Mouse (Mus musculus): ENCODE measurements around the gene Tmem62.
"Not testable (repeated sequence)": the region's sequence is repeated elsewhere in the genome, so short reads cannot be mapped to it uniquely, and the experiment has no call there.

Tmem62 gene

GRCm38 (mm10) chr2:120976990-120977925 is at the start of gene Tmem62:
Gene Tmem62, plus strand, starts transcription at chr2:120977017.
- DNase-seq (ENCODE audit: low read depth, low spot score) = peak; percentile 76

DNA sequence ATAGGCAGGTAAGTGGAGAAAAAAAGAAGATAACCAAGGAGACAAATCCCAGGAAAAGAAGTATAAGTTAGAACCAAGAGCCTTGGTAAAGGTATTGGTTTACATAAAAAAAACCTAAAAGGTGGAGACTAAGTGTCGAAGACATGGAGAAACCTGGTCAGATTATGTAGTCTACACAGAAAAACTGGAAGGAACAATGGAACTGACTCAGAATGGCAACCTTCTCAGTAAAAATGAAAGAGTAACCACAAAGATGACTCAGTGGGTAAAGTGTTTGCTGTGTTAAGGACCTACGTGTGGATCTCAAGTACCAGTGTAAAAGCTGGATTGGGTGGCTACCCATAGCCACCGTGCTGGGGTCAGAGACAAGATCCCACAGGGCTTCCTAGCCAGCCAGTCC is 43.8 kb upstream of the Tmem62 start:
- no peak for DNase-seq (ENCODE audit: low read depth, low spot score)

GRCm38 (mm10) chr2:120951208-120951607 is 25.6 kb upstream of the Tmem62 start:
- DNase-seq (ENCODE audit: low read depth, low spot score) = no peak

- DNase-seq (ENCODE audit: low read depth, low spot score) = no peak
Measured at GRCm38 (mm10) chr2:120952176-120952938, 24.5 kb upstream of the Tmem62 start.

DNA sequence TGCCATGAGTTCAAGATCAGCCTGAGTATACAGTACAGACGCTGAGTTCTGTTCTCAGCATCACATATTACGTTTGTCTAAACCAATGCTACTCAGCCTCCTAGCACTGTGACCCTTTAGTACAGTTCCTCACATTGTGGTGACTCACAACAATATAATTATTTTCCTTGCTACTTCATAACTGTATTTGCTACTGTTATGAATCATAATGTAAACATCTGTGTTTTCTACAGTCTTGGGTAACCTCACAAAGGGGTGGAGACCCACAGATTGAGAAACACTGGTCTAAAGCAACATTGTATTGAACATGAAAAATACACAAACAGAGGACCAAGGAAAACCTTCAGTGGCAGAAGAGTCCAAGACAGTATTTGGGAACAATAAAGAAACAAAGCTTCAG is 17.5 kb upstream of the Tmem62 start:
- no peak for DNase-seq (ENCODE audit: low read depth, low spot score)

DNA sequence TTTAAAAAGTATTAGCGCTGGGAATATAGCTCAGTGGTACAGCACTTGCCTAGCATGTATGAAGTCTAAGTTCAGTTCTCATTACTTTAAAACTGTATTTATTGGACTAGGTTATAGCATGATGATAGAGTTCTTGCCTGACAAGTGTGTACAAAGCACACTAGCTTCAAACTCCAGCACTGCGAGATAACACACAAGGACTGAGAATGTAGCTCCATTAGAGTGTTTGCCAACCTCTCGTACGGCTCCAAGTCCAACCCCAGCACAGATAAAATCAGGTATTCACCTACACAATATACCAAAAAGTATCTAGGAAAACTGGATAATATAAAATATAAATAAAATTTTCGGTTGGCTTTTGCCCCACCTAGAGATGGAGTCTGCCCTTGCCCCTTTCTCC is 17.0 kb upstream of the Tmem62 start:
- DNase-seq (ENCODE audit: low read depth, low spot score) = no peak

- DNase-seq (ENCODE audit: low read depth, low spot score) = no peak
Measured at GRCm38 (mm10) chr2:120960261-120960660, 16.6 kb upstream of the Tmem62 start.

- DNase-seq (ENCODE audit: low read depth, low spot score) = no peak
Measured at GRCm38 (mm10) chr2:120963110-120963509, 13.7 kb upstream of the Tmem62 start.

GRCm38 (mm10) chr2:120965486-120965885 is 11.3 kb upstream of the Tmem62 start:
- DNase-seq (ENCODE audit: low read depth, low spot score) = no peak

DNA sequence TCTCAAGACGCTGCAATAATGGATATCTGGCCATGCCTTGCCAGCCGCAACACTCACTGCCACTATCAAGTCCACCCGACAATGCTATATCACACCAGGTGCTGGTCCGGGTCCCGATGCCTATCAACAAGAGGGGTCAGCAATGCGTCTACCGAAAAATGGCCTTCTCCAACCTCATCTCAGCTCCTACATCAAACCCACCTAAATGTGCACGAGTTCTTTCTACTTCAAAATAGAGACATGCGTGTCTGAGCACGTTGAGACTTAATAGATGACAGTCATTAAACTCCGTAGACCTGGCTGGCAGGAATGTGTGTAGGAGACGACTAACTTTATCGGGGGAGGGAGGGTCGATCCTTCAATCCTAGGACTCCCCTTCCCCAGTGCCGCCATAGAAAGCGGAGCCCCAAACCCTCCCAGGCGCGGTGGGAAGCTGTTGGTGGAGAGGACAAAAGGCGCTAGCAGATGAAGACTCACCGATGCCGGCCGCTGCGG is 6.7 kb upstream of the Tmem62 start:
- DNase-seq (ENCODE audit: low read depth, low spot score) = no peak

GRCm38 (mm10) chr2:120970559-120971080 is 6.2 kb upstream of the Tmem62 start, which contains the start of gene Ubr1:
Gene Ubr1, minus strand, starts transcription at chr2:120970715.
- peak; percentile 93 for DNase-seq (ENCODE audit: low read depth, low spot score)

- DNase-seq (ENCODE audit: low read depth, low spot score) = no peak
Measured at GRCm38 (mm10) chr2:120971766-120972165, 5.1 kb upstream of the Tmem62 start.

DNA sequence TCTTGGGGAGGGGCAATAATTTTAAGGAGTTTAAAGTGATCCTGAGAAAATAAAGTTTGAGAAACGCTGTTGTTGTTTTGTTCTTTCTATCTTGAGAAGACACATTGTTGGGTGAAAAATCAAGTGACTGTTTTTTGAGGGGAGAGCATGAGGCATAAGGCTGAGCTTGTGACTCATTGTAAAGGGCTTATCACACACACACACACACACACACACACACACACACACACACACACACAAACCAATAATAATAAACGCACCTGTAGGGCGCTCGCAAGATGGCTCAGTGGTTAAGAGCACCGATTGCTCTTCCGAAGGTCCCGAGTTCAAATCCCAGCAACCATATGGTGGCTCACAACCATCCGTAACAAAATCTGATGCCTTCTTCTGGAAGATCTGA is 4.6 kb upstream of the Tmem62 start:
- not testable (repeated sequence) for DNase-seq (ENCODE audit: low read depth, low spot score)

- DNase-seq (ENCODE audit: low read depth, low spot score) = peak; percentile 20
Measured at GRCm38 (mm10) chr2:120972964-120973363, 3.9 kb upstream of the Tmem62 start.

DNA sequence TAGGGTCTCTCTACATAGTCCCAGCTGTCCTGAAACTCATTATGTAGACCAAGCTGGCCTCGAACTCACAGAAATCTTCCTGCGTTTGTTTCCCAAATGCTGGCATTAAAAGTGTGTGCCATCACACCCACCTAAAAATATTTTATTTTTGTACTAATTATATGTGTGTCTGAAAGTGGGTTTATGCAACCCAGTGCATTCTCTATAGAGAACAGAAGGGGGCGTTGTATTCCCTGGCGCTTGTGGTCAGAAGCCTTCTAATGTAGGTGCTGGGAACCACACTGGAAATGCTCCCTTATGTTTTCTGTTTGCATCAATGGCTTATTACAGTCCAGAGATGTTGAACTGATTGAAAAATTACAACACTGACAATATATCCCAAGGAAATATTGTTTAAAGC is 509 bp upstream of the Tmem62 start:
- DNase-seq (ENCODE audit: low read depth, low spot score) = peak; percentile 54

DNA sequence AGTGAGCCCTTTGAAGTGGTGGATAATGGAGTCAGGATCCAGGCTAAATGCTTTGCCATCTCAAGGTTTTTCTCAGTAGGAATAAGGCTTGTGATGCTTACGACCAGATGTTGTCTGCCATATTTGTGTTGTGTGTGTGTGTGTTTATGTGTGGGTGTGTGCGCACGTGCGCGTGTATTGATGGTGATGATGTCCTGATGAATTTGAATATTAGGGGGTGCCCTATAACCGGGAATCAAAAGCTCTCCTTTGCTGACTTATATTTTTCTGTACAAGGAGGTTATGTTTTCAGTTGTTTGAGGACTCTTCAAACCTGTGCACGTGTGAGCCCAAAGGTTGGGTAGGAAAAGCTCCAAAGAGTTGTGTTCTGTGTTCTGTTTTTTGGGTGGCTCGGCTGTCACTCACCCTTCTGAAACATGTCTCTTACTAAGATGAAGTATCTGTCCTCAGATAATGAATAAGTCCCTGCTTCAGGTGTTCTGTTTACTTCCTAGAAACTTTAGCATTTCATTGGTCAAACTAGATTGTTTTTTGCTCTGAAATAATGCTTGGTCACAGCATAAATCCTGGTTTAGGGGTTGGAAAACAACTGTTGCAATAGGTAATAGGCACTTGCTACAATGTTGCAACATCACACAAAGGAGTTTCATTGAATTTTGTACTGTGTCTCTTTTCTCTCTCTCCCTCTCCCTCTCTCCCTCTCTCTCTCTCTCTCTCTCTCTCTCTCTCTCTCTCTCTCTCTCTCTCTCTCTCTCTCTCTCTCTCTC is 1.3 kb downstream of the Tmem62 start:
- peak; percentile 25 for DNase-seq (ENCODE audit: low read depth, low spot score)

DNA sequence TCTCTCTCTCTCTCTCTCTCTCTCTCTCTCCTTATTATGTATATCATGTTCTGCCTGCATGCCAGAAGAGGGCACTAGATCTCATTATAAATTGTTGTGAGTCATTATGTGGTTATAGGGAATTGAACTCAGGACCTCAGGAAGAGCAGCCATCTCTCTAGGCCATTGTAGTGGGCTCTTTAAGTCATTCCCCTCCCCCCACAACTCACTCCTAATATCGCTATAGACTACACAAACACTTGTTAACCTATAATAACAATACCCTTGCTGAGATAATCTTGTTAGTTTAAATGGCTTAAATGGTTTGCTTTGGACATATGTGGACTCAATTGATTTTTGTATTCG is 1.8 kb downstream of the Tmem62 start:
- peak; percentile 57 for DNase-seq (ENCODE audit: low read depth, low spot score)

DNA sequence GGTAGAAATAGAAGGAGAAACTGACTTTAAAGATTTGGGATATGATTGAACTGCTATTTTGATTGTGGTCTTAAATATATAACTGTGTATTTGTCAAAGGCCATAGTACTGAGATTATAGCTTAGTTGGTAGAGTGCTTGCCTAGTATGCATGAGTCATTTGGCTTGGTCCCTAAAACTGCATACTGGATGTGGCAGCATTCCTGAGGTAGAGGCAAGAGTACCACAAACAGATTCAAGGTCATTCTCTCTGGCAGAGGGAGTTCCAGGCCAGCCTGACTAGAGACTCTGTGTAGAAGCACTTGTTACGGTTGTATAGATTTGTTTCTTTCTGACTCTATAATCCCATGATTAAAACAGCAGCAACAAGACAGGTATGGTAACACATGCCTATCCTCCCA is 3.0 kb downstream of the Tmem62 start:
- no peak for DNase-seq (ENCODE audit: low read depth, low spot score)

- no peak for DNase-seq (ENCODE audit: low read depth, low spot score)
Measured at GRCm38 (mm10) chr2:120980861-120981260, 4.0 kb downstream of the Tmem62 start.

GRCm38 (mm10) chr2:120983611-120984010 is 6.8 kb downstream of the Tmem62 start:
- DNase-seq (ENCODE audit: low read depth, low spot score) = no peak

- DNase-seq (ENCODE audit: low read depth, low spot score) = peak; percentile 44
Measured at GRCm38 (mm10) chr2:120985241-120985640, 8.4 kb downstream of the Tmem62 start.
